Mouse (Mus musculus): Measurements from ENCODE around the gene Lrrc8e. TPM values are rescaled to one million over a fixed set of nuclear protein-coding genes. Genes with fewer than 3 reads are reported as not detected.
A peak's percentile ranks its signal among the peaks of the same experiment; 100 is the strongest.

The Lrrc8e gene
- polyA plus RNA-seq, 1 experiment from 2014 or later = 6.0 TPM

GRCm38 (mm10) chr8:4211097-4211496 lies 15.5 kb upstream of the Lrrc8e start:
- no peaks in the 10 kb centered on the region for H3K9me3 ChIP-seq (ENCODE audit: low read length)
- peak; percentile 17; the same call in 1 of the 2 replicates for TF ChIP-seq CTCF (IDR thresholded peaks at IDR 0.05)
- TF ChIP-seq EP300 (IDR thresholded peaks at IDR 0.05) = no peak
- no peak overlapping the region for H3K4me3 ChIP-seq (ENCODE audit: low read depth, low read length)
- no peak overlapping the region for H3K4me2 ChIP-seq (replicated peaks; ENCODE audit: low read depth, low read length)
- 68% methylated on average over 6 of the region's 6 CpGs for WGBS
- no peak overlapping the region for H3K9ac ChIP-seq (replicated peaks; ENCODE audit: low read depth)
- no peaks in the 10 kb centered on the region for H3K36me3 ChIP-seq (ENCODE audit: insufficient read depth, low read length)
- 0 out of 2 replicates have a peak, but pooled peaks cover 9% of the 10 kb centered on the region for H3K4me1 ChIP-seq (ENCODE audit: insufficient read depth, low read depth, low read length)
- ATAC-seq = no peak
- no peak overlapping the region for H3K27ac ChIP-seq (ENCODE audit: low read length)
- H3K27me3 ChIP-seq (replicated peaks; ENCODE audit: insufficient read depth, low read length) = no peaks in the 10 kb centered on the region
- no peak for DNase-seq (ENCODE audit: low spot score)

- Histone ChIP-seq H3K4me1 (ENCODE audit: insufficient read depth, low read depth, low read length) (peaks cover 12% of the 10 kb centered on the region; the same call in 1 of the 2 replicates), H3K4me3 (ENCODE audit: low read depth, low read length) (peak overlapping the region; percentile 38), H3K27me3 (replicated peaks; ENCODE audit: insufficient read depth, low read length) (0 out of 2 replicates have a peak, but pooled peaks cover 4% of the 10 kb centered on the region), H3K4me2 (replicated peaks; ENCODE audit: low read depth, low read length) (peak overlapping the region; percentile 83), H3K36me3 (ENCODE audit: insufficient read depth, low read length) (no peaks in the 10 kb centered on the region), H3K9me3 (ENCODE audit: low read length) (no peaks in the 10 kb centered on the region), H3K9ac (replicated peaks; ENCODE audit: low read depth) (peak overlapping the region; percentile 23; the same call in 1 of the 2 replicates), H3K27ac (ENCODE audit: low read length) (peak overlapping the region; percentile 54; the same call in 1 of the 2 replicates)
- WGBS = under 1% methylated on average over 20 of the region's 25 CpGs
- TF ChIP-seq EP300 (IDR thresholded peaks at IDR 0.05) (no peak), CTCF (IDR thresholded peaks at IDR 0.05) (no peak)
- ATAC-seq = peak; percentile 16
- DNase-seq (ENCODE audit: low spot score) = peak; percentile 60
Measured at GRCm38 (mm10) chr8:4212809-4213209, 13.8 kb upstream of the Lrrc8e start.

- Histone ChIP-seq H3K9ac (replicated peaks; ENCODE audit: low read depth) (peak overlapping the region; percentile 23; the same call in 1 of the 2 replicates), H3K27ac (ENCODE audit: low read length) (peak overlapping the region; percentile 54), H3K9me3 (ENCODE audit: low read length) (no peaks in the 10 kb centered on the region), H3K27me3 (replicated peaks; ENCODE audit: insufficient read depth, low read length) (0 out of 2 replicates have a peak, but pooled peaks cover 4% of the 10 kb centered on the region), H3K4me1 (ENCODE audit: insufficient read depth, low read depth, low read length) (peaks cover 12% of the 10 kb centered on the region; the same call in 1 of the 2 replicates), H3K4me3 (ENCODE audit: low read depth, low read length) (peak overlapping the region; percentile 38), H3K36me3 (ENCODE audit: insufficient read depth, low read length) (no peaks in the 10 kb centered on the region), H3K4me2 (replicated peaks; ENCODE audit: low read depth, low read length) (peak overlapping the region; percentile 83)
- peak; percentile 74 for ATAC-seq
- WGBS = 2% methylated on average over 17 of the region's 18 CpGs
- TF ChIP-seq CTCF (IDR thresholded peaks at IDR 0.05) = no peak
- TF ChIP-seq EP300 (IDR thresholded peaks at IDR 0.05) = no peak
- peak; percentile 89 for DNase-seq (ENCODE audit: low spot score)
Measured at GRCm38 (mm10) chr8:4213210-4214005, 13.2 kb upstream of the Lrrc8e start.

- peak; percentile 95 for DNase-seq (ENCODE audit: low spot score)
- Histone ChIP-seq H3K27ac (ENCODE audit: low read length) (peak overlapping the region; percentile 52), H3K27me3 (replicated peaks; ENCODE audit: insufficient read depth, low read length) (0 out of 2 replicates have a peak, but pooled peaks cover 4% of the 10 kb centered on the region), H3K4me3 (ENCODE audit: low read depth, low read length) (peak overlapping the region; percentile 38), H3K36me3 (ENCODE audit: insufficient read depth, low read length) (no peaks in the 10 kb centered on the region), H3K4me1 (ENCODE audit: insufficient read depth, low read depth, low read length) (peaks cover 12% of the 10 kb centered on the region; the same call in 1 of the 2 replicates), H3K9me3 (ENCODE audit: low read length) (no peaks in the 10 kb centered on the region), H3K9ac (replicated peaks; ENCODE audit: low read depth) (no peak overlapping the region), H3K4me2 (replicated peaks; ENCODE audit: low read depth, low read length) (peak overlapping the region; percentile 83)
- TF ChIP-seq CTCF (IDR thresholded peaks at IDR 0.05) (no peak), EP300 (IDR thresholded peaks at IDR 0.05) (no peak)
- ATAC-seq = peak; percentile 87
- WGBS = 5% methylated on average over 33 of the region's 33 CpGs
Measured at GRCm38 (mm10) chr8:4214006-4214980, 12.3 kb upstream of the Lrrc8e start.

GRCm38 (mm10) chr8:4216296-4216695 lies 10.3 kb upstream of the Lrrc8e start:
- H3K9ac ChIP-seq (replicated peaks; ENCODE audit: low read depth) = no peak overlapping the region
- peaks cover 12% of the 10 kb centered on the region; the same call in 1 of the 2 replicates for H3K4me1 ChIP-seq (ENCODE audit: insufficient read depth, low read depth, low read length)
- DNase-seq (ENCODE audit: low spot score) (no peak), ATAC-seq (no peak)
- no peak for TF ChIP-seq EP300 (IDR thresholded peaks at IDR 0.05)
- TF ChIP-seq CTCF (IDR thresholded peaks at IDR 0.05) = no peak
- H3K4me2 ChIP-seq (replicated peaks; ENCODE audit: low read depth, low read length) = peak overlapping the region; percentile 64
- 0 out of 2 replicates have a peak, but pooled peaks cover 4% of the 10 kb centered on the region for H3K27me3 ChIP-seq (replicated peaks; ENCODE audit: insufficient read depth, low read length)
- H3K4me3 ChIP-seq (ENCODE audit: low read depth, low read length) = no peak overlapping the region
- no peaks in the 10 kb centered on the region for H3K9me3 ChIP-seq (ENCODE audit: low read length)
- H3K27ac ChIP-seq (ENCODE audit: low read length) = no peak overlapping the region
- 6% methylated on average over 16 of the region's 18 CpGs for WGBS
- no peaks in the 10 kb centered on the region for H3K36me3 ChIP-seq (ENCODE audit: insufficient read depth, low read length)

Measured in lung, postnatal 0 days (tissue).